Mouse (Mus musculus): ENCODE results near the gene Allc. TPM values are rescaled to one million over a fixed set of nuclear protein-coding genes. Genes with fewer than 3 reads are reported as not detected.

Allc gene
- polyA plus RNA-seq, 1 experiment from 2014 or later = 0.15 TPM

- H3K27ac ChIP-seq (ENCODE audit: low read depth, low read length) = no peak within 1 kb of the TSS
- H3K36me3 ChIP-seq (ENCODE audit: control insufficient read depth, insufficient read depth, low read length) = no peaks in the 10 kb centered on the region
- H3K9ac ChIP-seq (ENCODE audit: low read depth, low read length) = no peak within 1 kb of the TSS
- H3K27me3 ChIP-seq (replicated peaks; ENCODE audit: control insufficient read depth, insufficient read depth, low read length) = no peaks in the 10 kb centered on the region
- H3K9me3 ChIP-seq (ENCODE audit: control insufficient read depth, low read length) = no peaks in the 10 kb centered on the region
- WGBS = 76% methylated on average over 15 of the region's 15 CpGs
- H3K4me2 ChIP-seq (ENCODE audit: low read length) = no peak within 1 kb of the TSS
- no peaks in the 10 kb centered on the region for H3K4me1 ChIP-seq (ENCODE audit: control insufficient read depth, insufficient read depth, low read depth, low read length)
- no peak for ATAC-seq
- no peak within 1 kb of the TSS for H3K4me3 ChIP-seq (ENCODE audit: low read length)
Measured at GRCm38 (mm10) chr12:28552299-28552698, 30.0 kb downstream of the Allc start, which contains the start of gene Dcdc2c. Gene Dcdc2c (minus strand): TSS chr12:28552399.

GRCm38 (mm10) chr12:28551775-28552174 is 30.5 kb downstream of the Allc start:
- H3K9me3 ChIP-seq (ENCODE audit: control insufficient read depth, low read length) = no peaks in the 10 kb centered on the region
- ATAC-seq = no peak
- H3K9ac ChIP-seq (ENCODE audit: low read depth, low read length) = no peak overlapping the region
- H3K27ac ChIP-seq (ENCODE audit: low read depth, low read length) = no peak overlapping the region
- no peaks in the 10 kb centered on the region for H3K4me1 ChIP-seq (ENCODE audit: control insufficient read depth, insufficient read depth, low read depth, low read length)
- WGBS = 73% methylated on average over 18 of the region's 18 CpGs
- no peak overlapping the region for H3K4me3 ChIP-seq (ENCODE audit: low read length)
- H3K4me2 ChIP-seq (ENCODE audit: low read length) = no peak overlapping the region
- no peaks in the 10 kb centered on the region for H3K36me3 ChIP-seq (ENCODE audit: control insufficient read depth, insufficient read depth, low read length)
- H3K27me3 ChIP-seq (replicated peaks; ENCODE audit: control insufficient read depth, insufficient read depth, low read length) = no peaks in the 10 kb centered on the region

- Histone ChIP-seq H3K4me2 (ENCODE audit: low read length) (no peak overlapping the region), H3K4me3 (ENCODE audit: low read length) (no peak overlapping the region), H3K9ac (ENCODE audit: low read depth, low read length) (no peak overlapping the region), H3K9me3 (ENCODE audit: control insufficient read depth, low read length) (no peaks in the 10 kb centered on the region), H3K27ac (ENCODE audit: low read depth, low read length) (no peak overlapping the region), H3K36me3 (ENCODE audit: control insufficient read depth, insufficient read depth, low read length) (no peaks in the 10 kb centered on the region), H3K27me3 (replicated peaks; ENCODE audit: control insufficient read depth, insufficient read depth, low read length) (no peaks in the 10 kb centered on the region), H3K4me1 (ENCODE audit: control insufficient read depth, insufficient read depth, low read depth, low read length) (no peaks in the 10 kb centered on the region)
- no peak for ATAC-seq
- 62% methylated on average over 4 of the region's 4 CpGs for WGBS
Measured at GRCm38 (mm10) chr12:28548887-28549286, 33.4 kb downstream of the Allc start.

- H3K4me3 ChIP-seq (ENCODE audit: low read length) = no peak overlapping the region
- ATAC-seq = no peak
- peaks cover 5% of the 10 kb centered on the region; the same call in 1 of the 2 replicates for H3K9me3 ChIP-seq (ENCODE audit: control insufficient read depth, low read length)
- H3K9ac ChIP-seq (ENCODE audit: low read depth, low read length) = no peak overlapping the region
- H3K36me3 ChIP-seq (ENCODE audit: control insufficient read depth, insufficient read depth, low read length) = no peaks in the 10 kb centered on the region
- WGBS = 59% methylated on average over 1 of the region's 1 CpGs
- H3K4me2 ChIP-seq (ENCODE audit: low read length) = no peak overlapping the region
- no peaks in the 10 kb centered on the region for H3K4me1 ChIP-seq (ENCODE audit: control insufficient read depth, insufficient read depth, low read depth, low read length)
- H3K27ac ChIP-seq (ENCODE audit: low read depth, low read length) = no peak overlapping the region
- H3K27me3 ChIP-seq (replicated peaks; ENCODE audit: control insufficient read depth, insufficient read depth, low read length) = no peaks in the 10 kb centered on the region
Measured at GRCm38 (mm10) chr12:28514264-28514775, 68.0 kb downstream of the Allc start.

GRCm38 (mm10) chr12:28509699-28510280 is 72.5 kb downstream of the Allc start:
- no peak overlapping the region for H3K4me2 ChIP-seq (ENCODE audit: low read length)
- ATAC-seq = 0 out of 2 replicates have a peak, but pooled peaks have one; percentile 58
- no peak overlapping the region for H3K27ac ChIP-seq (ENCODE audit: low read depth, low read length)
- 43% methylated on average over 5 of the region's 5 CpGs for WGBS
- H3K4me1 ChIP-seq (ENCODE audit: control insufficient read depth, insufficient read depth, low read depth, low read length) = no peaks in the 10 kb centered on the region
- H3K9ac ChIP-seq (ENCODE audit: low read depth, low read length) = no peak overlapping the region
- H3K9me3 ChIP-seq (ENCODE audit: control insufficient read depth, low read length) = peaks cover 5% of the 10 kb centered on the region; the same call in 1 of the 2 replicates
- H3K4me3 ChIP-seq (ENCODE audit: low read length) = no peak overlapping the region
- H3K27me3 ChIP-seq (replicated peaks; ENCODE audit: control insufficient read depth, insufficient read depth, low read length) = no peaks in the 10 kb centered on the region
- no peaks in the 10 kb centered on the region for H3K36me3 ChIP-seq (ENCODE audit: control insufficient read depth, insufficient read depth, low read length)

Other genes with a start within 250 kb of the Allc start
- gene Dcdc2c, start 30.1 kb downstream of the Allc start, polyA plus RNA-seq (2015; fragmentation: Nextera tagmentation; extraction: Ambion mirVana) = not detected in 2 replicates
- 1.4 and 1.6 TPM in 2 replicates for gene Colec11, start 40.9 kb upstream of the Allc start, polyA plus RNA-seq (2015; fragmentation: Nextera tagmentation; extraction: Ambion mirVana)
- 315 and 319 TPM in 2 replicates for gene Rps7, start 53.4 kb upstream of the Allc start, polyA plus RNA-seq (2015; fragmentation: Nextera tagmentation; extraction: Ambion mirVana)
- gene Rnaseh1, start 67.1 kb upstream of the Allc start, polyA plus RNA-seq (2015; fragmentation: Nextera tagmentation; extraction: Ambion mirVana) = 22.7 and 23.0 TPM in 2 replicates
- gene Adi1, start 92.7 kb upstream of the Allc start, polyA plus RNA-seq (2015; fragmentation: Nextera tagmentation; extraction: Ambion mirVana) = 28.6 and 32.1 TPM in 2 replicates
- 41.4 and 43.1 TPM in 2 replicates for gene Trappc12, start 167.9 kb upstream of the Allc start, polyA plus RNA-seq (2015; fragmentation: Nextera tagmentation; extraction: Ambion mirVana)
- gene Eipr1, start 169.3 kb upstream of the Allc start, polyA plus RNA-seq (2015; fragmentation: Nextera tagmentation; extraction: Ambion mirVana) = 68.3 and 71.7 TPM in 2 replicates

Data from hindbrain, embryonic 16.5 days (tissue).